Mouse (Mus musculus) 3134 (cell line): ENCODE measurements around the gene Adap1.
"Not testable (repeated sequence)": the region's sequence is repeated elsewhere in the genome, so short reads cannot be mapped to it uniquely, and the experiment has no call there.

Source experiments
- DNase-seq: peaks from one replicate; pipeline ENCODE4 v3.0.0-alpha.2; 2011; ENCODE audit warnings: low spot score; ENCODE audit not compliant: insufficient read length; ENCODE audit errors: extremely low read depth

The Adap1 gene

DNA sequence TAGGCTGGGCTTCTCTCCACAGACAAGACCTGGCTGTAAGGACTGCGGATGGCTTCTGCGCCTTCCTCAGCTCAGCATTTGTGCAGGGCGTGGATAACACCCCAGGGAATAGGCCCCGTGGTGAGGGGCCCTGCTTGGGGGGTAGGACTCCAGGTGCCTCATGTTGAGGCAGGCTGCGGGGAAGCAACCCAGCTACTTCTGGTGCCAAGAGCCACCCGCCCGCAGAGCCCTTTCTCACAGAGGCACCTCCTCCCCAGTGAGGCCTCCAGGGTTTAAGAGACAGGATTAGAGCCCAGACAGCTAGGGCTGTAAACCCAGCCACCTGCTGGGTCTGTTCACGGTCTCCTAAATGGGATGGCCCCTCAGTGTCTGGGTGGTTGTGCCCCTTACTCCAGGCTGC lies 26.2 kb upstream of the Adap1 start:
- DNase-seq = no peak

GRCm38 (mm10) chr5:139351134-139351533 lies 25.7 kb upstream of the Adap1 start, which contains the start of gene Cox19:
TSS of gene Cox19 (minus strand) at chr5:139351418.
- DNase-seq = no peak

- DNase-seq = no peak
Measured at GRCm38 (mm10) chr5:139349713-139350112, 24.3 kb upstream of the Adap1 start.

DNA sequence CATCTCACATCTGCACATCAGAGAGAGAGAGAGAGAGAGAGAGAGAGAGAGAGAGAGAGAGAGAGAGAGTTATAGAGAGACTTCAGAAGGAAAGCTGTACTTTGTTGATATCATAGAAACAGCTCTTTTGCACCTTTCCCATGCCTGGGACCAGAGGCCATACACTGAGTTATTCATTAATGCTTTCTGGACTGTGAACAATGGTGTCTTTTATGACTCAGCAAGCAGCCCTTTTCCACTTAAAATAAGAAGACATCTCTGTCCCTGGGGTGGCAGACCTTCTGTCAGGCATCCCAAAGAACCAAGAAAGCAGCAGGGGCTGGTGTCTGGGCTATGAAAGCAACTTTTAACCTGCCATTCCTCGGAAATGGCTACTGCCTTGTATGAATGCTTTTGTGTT lies 21.8 kb upstream of the Adap1 start:
- no peak for DNase-seq

GRCm38 (mm10) chr5:139345364-139345714 lies 19.9 kb upstream of the Adap1 start:
- no peak for DNase-seq

DNA sequence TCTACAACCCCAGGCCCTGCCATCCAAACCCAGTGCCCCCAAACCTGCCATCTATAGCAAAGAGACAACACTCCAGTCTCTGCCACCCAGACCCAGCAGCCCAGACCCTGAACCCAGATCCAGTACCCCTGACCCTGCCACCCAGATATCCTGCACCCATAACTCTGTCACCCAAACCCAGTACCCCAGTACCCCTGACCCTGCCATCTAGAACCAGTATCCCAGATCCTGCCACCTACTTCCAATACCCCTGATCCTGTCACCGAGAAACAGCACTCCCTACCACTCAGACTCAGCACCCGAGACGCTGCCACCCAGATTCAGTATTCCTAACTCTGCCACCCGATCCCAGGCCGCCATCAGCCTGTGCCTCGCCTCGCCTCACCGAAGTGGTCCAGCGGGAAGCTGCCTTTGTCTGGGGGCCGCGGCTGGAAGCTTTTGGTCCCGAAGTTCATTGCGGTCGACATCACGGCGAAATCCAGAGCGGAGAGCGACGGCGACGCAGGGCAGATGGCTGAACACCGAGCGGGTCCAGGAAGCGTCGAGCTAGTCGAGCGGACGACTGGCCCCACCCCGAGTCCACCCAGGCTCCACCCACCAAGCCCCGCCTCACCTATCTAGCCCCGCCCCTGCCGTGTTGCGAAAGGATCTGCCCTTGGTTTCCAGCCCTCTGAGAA lies 19.4 kb upstream of the Adap1 start:
- DNase-seq = peak; percentile 97

- DNase-seq = peak; percentile 81
Measured at GRCm38 (mm10) chr5:139344021-139344686, 18.7 kb upstream of the Adap1 start.

DNA sequence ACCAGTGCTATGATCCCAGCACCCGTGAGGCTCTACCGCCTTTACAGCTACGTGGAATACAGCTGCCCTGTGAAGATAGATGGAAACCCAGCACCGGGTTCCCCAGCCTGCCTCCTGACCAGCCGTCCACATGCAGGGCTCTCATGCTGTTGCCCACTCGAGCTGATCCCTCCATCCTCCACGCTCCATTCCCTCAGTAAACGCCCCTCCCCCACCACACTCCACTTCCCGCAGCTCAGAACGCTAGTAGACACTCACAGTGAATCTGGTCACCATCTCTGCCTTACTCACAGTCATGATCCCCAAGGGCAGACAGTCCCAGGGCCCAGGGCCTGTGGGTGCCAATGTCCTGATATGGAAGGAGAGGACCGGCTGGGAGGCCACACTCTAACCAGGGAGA lies 13.5 kb upstream of the Adap1 start:
- DNase-seq = no peak

GRCm38 (mm10) chr5:139338403-139338802 lies 13.0 kb upstream of the Adap1 start:
- DNase-seq = no peak

- DNase-seq = no peak
Measured at GRCm38 (mm10) chr5:139337826-139338370, 12.5 kb upstream of the Adap1 start.

DNA sequence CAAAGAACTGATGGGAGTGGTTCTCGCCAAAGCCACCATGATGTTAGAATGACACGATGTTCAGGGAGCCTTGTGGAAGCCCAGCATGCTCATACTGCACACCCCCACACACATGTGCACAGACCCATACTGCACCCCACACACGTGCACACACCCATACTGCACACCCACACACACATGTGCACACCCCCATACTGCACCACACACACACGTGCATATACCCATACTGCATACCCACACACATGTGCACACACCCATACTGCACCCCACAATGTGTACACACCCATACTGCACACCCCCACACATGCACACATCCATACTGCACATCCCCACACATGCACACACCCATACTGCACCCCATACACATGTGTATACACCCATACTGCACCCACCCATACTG lies 10.2 kb upstream of the Adap1 start:
- DNase-seq = no peak

DNA sequence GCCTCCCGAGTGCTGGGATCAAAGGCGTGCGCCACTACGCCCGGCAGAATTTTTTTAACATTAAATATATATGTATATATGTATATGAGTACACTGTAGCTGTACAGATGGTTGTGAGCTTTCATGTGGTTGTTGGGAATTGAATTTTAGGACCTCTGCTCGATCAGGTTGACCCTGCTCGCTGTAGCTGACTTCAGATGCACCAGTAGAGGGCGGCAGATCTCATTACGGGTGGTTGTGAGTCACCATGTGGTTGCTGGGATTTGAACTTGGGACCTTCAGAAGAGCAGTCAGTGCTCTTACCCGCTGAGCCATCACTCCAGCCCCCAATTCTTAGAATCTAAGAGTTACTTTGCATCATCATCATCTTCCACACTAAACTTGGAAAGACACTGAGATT lies 9.0 kb upstream of the Adap1 start:
- DNase-seq = not testable (repeated sequence)

DNA sequence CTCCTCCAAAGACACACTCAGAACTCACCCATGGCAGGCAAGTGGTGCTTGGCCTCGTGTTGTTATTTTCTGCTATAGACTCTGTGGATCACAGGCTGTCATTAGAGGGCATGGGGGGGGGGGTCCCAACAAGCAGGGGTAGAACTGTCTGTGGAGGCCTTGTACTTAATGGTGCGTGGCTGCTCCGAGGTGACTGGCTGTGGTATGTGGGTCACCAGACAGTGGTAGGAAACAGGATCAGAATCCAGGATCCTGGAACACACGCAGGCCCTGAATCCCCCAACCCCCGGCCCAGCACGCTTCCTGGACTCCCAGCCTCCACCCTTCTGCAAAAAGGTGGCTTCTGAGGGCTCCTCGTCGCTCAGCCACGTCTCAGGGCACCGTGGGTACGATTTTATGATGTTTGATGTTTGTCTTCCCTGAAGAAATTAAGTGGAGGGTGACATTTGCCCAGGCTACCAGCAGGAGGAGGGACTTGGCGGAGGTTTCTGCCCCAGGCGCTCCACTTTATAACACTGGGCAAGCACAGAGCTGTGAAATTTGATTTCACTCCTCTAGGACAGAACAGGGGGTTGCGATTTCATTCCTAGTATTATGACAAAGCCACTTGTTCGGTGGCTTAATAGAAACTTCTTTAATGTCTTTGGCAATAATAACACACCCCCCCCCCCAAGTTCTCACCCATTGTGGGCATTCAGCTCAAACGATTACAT lies 8.0 kb upstream of the Adap1 start:
- DNase-seq = no peak

- DNase-seq = no peak
Measured at GRCm38 (mm10) chr5:139332590-139333272, 7.3 kb upstream of the Adap1 start.

DNA sequence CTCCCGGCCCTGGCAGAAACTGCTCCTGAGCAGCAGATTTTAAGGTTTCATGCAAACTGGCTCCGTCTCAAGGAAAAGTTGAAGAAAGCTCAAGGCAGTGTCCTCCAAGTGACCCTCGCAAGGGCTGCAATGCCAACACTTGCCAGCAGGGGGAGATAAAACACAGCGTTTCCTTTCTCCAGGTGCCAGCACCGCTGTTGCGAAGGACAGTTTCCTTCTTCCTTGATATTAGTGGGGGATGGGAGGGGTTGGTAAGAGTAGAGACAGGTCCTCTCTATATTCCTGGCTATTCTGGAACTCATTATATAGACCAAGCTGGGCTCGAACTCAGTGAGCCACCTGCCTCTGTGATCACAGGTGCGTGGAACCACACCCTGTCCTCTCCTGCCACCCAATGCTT lies 6.3 kb upstream of the Adap1 start:
- no peak for DNase-seq

- no peak for DNase-seq
Measured at GRCm38 (mm10) chr5:139330766-139331165, 5.3 kb upstream of the Adap1 start.

- no peak for DNase-seq
Measured at GRCm38 (mm10) chr5:139327634-139328020, 2.2 kb upstream of the Adap1 start.

DNA sequence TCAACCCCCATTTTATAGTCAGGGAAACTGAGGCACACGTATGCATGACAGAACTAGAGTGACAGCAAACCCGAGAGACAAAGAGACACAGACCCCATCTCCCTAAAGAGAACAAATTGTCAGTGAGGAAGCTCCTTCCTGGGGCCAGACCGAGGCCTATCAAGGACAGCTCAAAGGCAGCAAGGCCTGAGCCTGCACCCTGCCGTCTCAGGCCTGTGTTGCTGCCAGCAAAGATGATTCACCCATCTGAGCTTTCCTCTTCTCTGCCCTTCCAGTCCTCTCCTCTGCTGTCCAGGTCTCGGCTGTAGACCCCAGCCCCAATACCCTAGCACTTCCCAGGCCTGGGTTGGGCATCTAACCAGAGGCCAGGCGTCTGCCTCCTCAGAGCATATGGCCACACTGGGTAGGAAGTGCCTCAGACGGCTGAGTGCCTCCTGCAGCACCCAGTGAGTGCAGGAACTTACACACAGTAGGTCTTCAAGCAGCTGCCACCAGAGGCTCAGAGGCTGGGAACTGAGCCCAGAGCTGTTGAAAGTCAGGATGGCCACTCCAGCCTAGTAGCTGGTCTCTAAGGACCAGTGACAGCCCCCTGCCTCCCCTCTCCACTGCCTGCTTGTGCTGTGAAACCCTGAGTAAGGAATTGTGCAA lies 1.7 kb upstream of the Adap1 start:
- no peak for DNase-seq

DNA sequence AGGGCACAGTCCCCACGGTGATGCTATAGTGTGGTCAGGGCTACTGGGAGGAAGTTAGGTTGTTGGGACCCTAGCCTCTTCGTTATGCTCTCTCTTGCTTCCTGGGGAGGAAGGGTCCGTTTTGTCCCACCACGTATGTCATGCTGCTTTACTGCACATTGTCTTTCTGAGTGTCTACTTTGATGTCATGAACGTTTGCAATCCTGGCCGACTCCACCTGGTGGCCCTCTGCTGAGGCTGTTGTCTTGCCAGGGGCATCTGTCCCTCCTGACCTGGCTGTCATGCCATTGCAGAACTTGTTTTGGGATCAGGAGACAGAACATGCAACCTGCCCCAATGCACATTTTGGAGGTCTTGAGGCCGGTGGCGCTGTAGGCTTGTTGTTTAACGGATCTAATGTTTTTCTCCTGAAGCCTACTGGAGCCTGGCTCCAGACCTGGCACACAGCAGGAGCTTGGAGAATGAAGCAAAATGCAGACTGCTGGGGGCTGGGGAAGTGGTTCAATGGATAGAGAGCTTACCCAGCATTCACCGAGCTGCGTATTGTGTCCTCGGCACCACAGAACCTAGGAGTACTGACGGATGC lies 782 bp upstream of the Adap1 start:
- no peak for DNase-seq

- DNase-seq = no peak
Measured at GRCm38 (mm10) chr5:139324691-139325394, 579 bp downstream of the Adap1 start.
